Mouse (Mus musculus) left cerebral cortex, adult 11 months (tissue): ENCODE measurements around the gene Cpne5.
A peak's percentile ranks its signal among the peaks of the same experiment; 100 is the strongest.
"Not testable (repeated sequence)": the region's sequence is repeated elsewhere in the genome, so short reads cannot be mapped to it uniquely, and the experiment has no call there.

Source experiments
- DNase-seq: peaks from one replicate; pipeline ENCODE4 v3.0.0; 2022; ENCODE audit warnings: low spot score

The Cpne5 gene

GRCm38 (mm10) chr17:29237772-29238420, at the start of gene Cpne5:
Gene Cpne5, minus strand, starts transcription at chr17:29238167.
- DNase-seq = no peak

- no peak for DNase-seq
Measured at GRCm38 (mm10) chr17:29282216-29282952, 44.4 kb upstream of the Cpne5 start.

GRCm38 (mm10) chr17:29281541-29281940, 43.6 kb upstream of the Cpne5 start:
- DNase-seq = no peak

GRCm38 (mm10) chr17:29280422-29280821, 42.5 kb upstream of the Cpne5 start:
- no peak for DNase-seq

GRCm38 (mm10) chr17:29273889-29274288, 35.9 kb upstream of the Cpne5 start:
- DNase-seq = no peak

- no peak for DNase-seq
Measured at GRCm38 (mm10) chr17:29273156-29273555, 35.2 kb upstream of the Cpne5 start.

GRCm38 (mm10) chr17:29270148-29270698, 32.3 kb upstream of the Cpne5 start:
- no peak for DNase-seq

- no peak for DNase-seq
Measured at GRCm38 (mm10) chr17:29269349-29269706, 31.4 kb upstream of the Cpne5 start.

- DNase-seq = peak; percentile 93
Measured at GRCm38 (mm10) chr17:29268682-29269348, 30.8 kb upstream of the Cpne5 start, which contains the start of gene BC004004. Gene BC004004, plus strand, starts transcription at chr17:29268788.

- no peak for DNase-seq
Measured at GRCm38 (mm10) chr17:29267931-29268681, 30.1 kb upstream of the Cpne5 start.

- not testable (repeated sequence) for DNase-seq
Measured at GRCm38 (mm10) chr17:29267040-29267439, 29.1 kb upstream of the Cpne5 start.

GRCm38 (mm10) chr17:29264760-29265159, 26.8 kb upstream of the Cpne5 start:
- no peak for DNase-seq

- DNase-seq = peak; percentile 53
Measured at GRCm38 (mm10) chr17:29263840-29264633, 26.1 kb upstream of the Cpne5 start, which contains the start of gene Ppil1. Gene Ppil1, minus strand, starts transcription at chr17:29264186.

- DNase-seq = no peak
Measured at GRCm38 (mm10) chr17:29263417-29263816, 25.4 kb upstream of the Cpne5 start.

- DNase-seq = no peak
Measured at GRCm38 (mm10) chr17:29262259-29262649, 24.3 kb upstream of the Cpne5 start.

GRCm38 (mm10) chr17:29261603-29262258, 23.8 kb upstream of the Cpne5 start:
- DNase-seq = no peak

GRCm38 (mm10) chr17:29260501-29260900, 22.5 kb upstream of the Cpne5 start:
- no peak for DNase-seq

GRCm38 (mm10) chr17:29259489-29259888, 21.5 kb upstream of the Cpne5 start:
- no peak for DNase-seq

GRCm38 (mm10) chr17:29258921-29259320, 21.0 kb upstream of the Cpne5 start:
- DNase-seq = no peak

- no peak for DNase-seq
Measured at GRCm38 (mm10) chr17:29258025-29258558, 20.1 kb upstream of the Cpne5 start.
